Mouse (Mus musculus) hindbrain, embryonic 11.5 days (tissue): ENCODE measurements around the gene Glce. TPM values are rescaled to one million over a fixed set of nuclear protein-coding genes. Genes with fewer than 3 reads are reported as not detected.
A peak's percentile ranks its signal among the peaks of the same experiment; 100 is the strongest.

Experiments used
- ATAC-seq: fragments of 200-750 bp; cut with Nextera tagmentation; 2 replicates; pipeline ENCODE4 v1.8.0; 2017; ENCODE audit warnings: mild to moderate bottlenecking, moderate TSS enrichment, moderate library complexity; ENCODE audit not compliant: low FRiP score
- DNase-seq: peaks from one replicate; pipeline ENCODE4 v3.0.0-alpha.2; 2015; ENCODE audit warnings: low spot score
- H3K27ac ChIP-seq: fragments of 300-500 bp; sonication (generic); 2 replicates; pipeline ENCODE4 v1.5.1; 2014; ENCODE audit warnings: mild to moderate bottlenecking, low read depth, low read length
- H3K27me3 ChIP-seq: fragments of 300-500 bp; sonication (generic); 2 replicates; pipeline ENCODE4 v1.6.1; 2014; ENCODE audit warnings: mild to moderate bottlenecking, low read length, moderate library complexity, mixed read lengths; ENCODE audit not compliant: control insufficient read depth, insufficient read depth
- H3K36me3 ChIP-seq: fragments of 300-500 bp; sonication (generic); 2 replicates; pipeline ENCODE4 v1.6.1; 2014; ENCODE audit warnings: mild to moderate bottlenecking, low read length, moderate library complexity, mixed read lengths; ENCODE audit not compliant: control insufficient read depth, insufficient read depth
- H3K4me1 ChIP-seq: fragments of 300-500 bp; sonication (generic); replicated peaks from 2 replicates; pipeline ENCODE4 v1.6.1; 2014; ENCODE audit warnings: low read length, mixed read lengths; ENCODE audit not compliant: control insufficient read depth, insufficient read depth
- H3K4me2 ChIP-seq: fragments of 300-500 bp; sonication (generic); replicated peaks from 2 replicates; pipeline ENCODE4 v1.6.1; 2014; ENCODE audit warnings: mild to moderate bottlenecking, low read depth, low read length
- H3K4me3 ChIP-seq: fragments of 300-500 bp; sonication (generic); 2 replicates; pipeline ENCODE4 v1.5.1; 2014; ENCODE audit warnings: low read depth, low read length
- H3K9ac ChIP-seq: fragments of 300-500 bp; sonication (generic); 2 replicates; pipeline ENCODE4 v1.6.1; 2014; ENCODE audit warnings: low read depth, low read length
- H3K9me3 ChIP-seq: fragments of 300-500 bp; sonication (generic); 2 replicates; pipeline ENCODE4 v1.6.1; 2016; ENCODE audit warnings: low read length; ENCODE audit not compliant: control insufficient read depth
- WGBS: fragments of 180-500 bp; shearing (Covaris S2); extraction: QIAGEN DNeasy Blood & Tissue Kit; methylation state at CpG from one replicate; pipeline ENCODE4 v1.1.7; 2014; 5-methylcytosine and 5-hydroxymethylcytosine counted together
- polyA plus RNA-seq: library from polyadenylated mRNA; unstranded; fragments of >200 nt; fragmentation: Nextera tagmentation; extraction: Ambion mirVana; gene quantifications from 2 replicates; pipeline ENCODE4 v1.2.1, GENCODE M21; 2014

Glce gene
- 21.3 and 23.7 TPM in 2 replicates for polyA plus RNA-seq

DNA sequence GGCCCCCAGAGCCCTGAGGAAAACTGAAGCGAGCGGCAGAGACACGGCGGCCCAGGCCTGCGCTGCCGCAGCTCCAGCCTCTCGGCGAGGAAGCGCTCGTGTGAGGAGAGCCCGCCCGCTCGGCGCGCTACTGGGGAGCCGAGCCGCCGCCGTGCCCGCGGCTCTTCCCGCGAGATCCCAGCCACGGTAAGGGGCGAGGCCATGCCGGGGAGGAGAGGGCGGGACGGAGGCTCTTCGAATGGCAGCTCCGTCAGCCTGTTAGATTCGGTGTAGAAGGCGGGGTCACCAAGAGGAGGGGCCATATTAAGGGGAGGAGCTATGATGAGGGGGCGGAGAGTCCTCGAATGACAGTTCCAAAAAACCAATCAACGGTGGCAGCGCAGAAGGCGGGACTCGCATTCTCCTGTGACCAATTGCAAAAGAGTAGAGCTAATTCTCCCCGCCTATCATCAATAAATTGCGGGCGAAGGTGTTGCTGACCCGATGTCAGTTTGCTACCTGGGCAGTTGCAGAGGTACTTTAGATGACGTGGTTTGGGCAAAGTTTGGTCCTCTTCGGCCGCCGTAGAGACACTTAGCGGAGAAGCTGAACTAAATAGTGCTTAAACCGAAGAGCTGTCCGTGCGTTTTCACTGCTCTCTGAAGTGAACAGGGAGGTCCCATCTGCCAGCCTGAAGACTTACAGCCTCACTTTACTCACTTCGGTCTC is at the start of gene Glce:
Glce (minus strand) TSS at position 148 of the 708 bp plus-strand sequence.
- peak within 1 kb of the TSS; percentile 91 for H3K4me2 ChIP-seq
- H3K9ac ChIP-seq, result peak within 1 kb of the TSS; percentile 84
- H3K27me3 ChIP-seq, result no peaks in the 10 kb centered on the region
- peak; percentile 99 for ATAC-seq
- no peaks in the 10 kb centered on the region for H3K36me3 ChIP-seq
- H3K4me1 ChIP-seq, result no peaks in the 10 kb centered on the region; the same call in 1 of the 2 replicates
- peak within 1 kb of the TSS; percentile 86 for H3K4me3 ChIP-seq
- WGBS, result under 1% methylated on average over 51 of the region's 51 CpGs
- H3K27ac ChIP-seq, result peak within 1 kb of the TSS; percentile 90
- no peaks in the 10 kb centered on the region for H3K9me3 ChIP-seq
- DNase-seq, result peak; percentile 98

DNA sequence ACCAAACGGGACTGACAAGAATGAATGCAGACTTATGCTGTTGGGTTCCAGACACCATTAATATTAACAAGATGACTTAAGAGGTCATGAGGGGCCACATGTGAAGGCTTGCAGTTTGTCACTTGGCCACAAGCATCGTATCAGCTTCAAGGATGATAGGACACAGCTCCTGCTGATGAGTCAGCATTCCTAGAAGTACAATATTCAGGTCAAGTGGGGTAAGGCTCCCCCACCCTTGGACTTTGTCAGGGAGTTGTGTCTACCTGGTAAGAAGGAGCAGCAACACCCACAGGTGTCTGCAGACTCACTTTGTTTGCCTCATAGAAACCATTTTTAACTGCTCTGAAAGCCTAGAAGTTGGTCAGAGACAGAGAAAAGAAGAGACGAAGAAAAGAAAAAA is 49.8 kb upstream of the Glce start:
- ATAC-seq, result no peak
- Histone ChIP-seq H3K9ac (no peak overlapping the region), H3K4me1 (no peaks in the 10 kb centered on the region), H3K27me3 (no peaks in the 10 kb centered on the region), H3K27ac (no peak overlapping the region), H3K4me2 (no peak overlapping the region), H3K9me3 (no peaks in the 10 kb centered on the region), H3K4me3 (no peak overlapping the region), H3K36me3 (no peaks in the 10 kb centered on the region)
- 90% methylated on average over 3 of the region's 3 CpGs for WGBS
- no peak for DNase-seq

DNA sequence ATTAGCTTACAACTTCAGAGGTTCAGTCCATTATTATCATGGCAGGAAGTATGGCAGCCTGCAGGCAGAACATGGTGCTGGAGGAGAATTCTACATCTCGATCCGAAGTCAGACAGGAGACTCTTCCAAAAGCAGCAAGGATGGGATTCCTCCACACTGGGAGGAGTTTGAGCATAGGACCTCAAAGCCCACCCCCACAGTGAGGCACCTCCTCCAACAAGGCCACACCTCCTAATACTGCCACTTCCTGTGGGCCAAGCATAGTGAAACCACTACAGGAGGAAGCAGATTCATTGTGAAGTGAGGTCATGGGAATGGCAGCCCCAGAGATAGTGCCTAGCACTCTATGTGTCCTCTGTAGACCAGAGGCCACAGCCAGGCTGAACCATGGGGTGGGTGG is 48.5 kb upstream of the Glce start:
- Histone ChIP-seq H3K9ac (no peak overlapping the region), H3K4me1 (peaks cover 2% of the 10 kb centered on the region; the same call in 1 of the 2 replicates), H3K27ac (no peak overlapping the region), H3K4me3 (no peak overlapping the region), H3K36me3 (no peaks in the 10 kb centered on the region), H3K4me2 (no peak overlapping the region), H3K9me3 (no peaks in the 10 kb centered on the region), H3K27me3 (no peaks in the 10 kb centered on the region)
- no peak for ATAC-seq
- no peak for DNase-seq
- 96% methylated on average over 2 of the region's 2 CpGs for WGBS

DNA sequence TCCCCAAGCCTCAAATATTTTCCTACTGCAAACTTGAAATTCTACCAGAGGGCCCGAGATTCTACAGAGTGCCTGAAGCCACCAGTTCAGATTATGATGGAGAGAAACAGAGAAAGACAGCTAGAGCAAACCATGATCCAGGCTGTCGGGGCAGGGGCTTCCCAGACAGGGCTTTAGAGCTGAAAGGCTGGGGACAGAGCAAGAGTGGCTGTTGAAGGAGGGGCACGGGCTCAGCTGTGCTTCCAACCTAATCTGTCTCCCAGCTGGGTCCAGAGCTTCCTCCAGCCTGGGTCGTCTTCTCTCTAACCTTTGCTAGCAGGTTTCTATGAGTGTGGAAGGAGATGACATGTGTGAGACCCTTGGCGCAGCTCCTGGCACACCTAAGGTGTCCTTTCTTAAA is 44.2 kb upstream of the Glce start:
- 46% methylated on average over 5 of the region's 5 CpGs for WGBS
- H3K4me3 ChIP-seq, result no peak overlapping the region
- ATAC-seq (peak; percentile 53; the same call in 1 of the 2 replicates), DNase-seq (peak; percentile 40)
- H3K36me3 ChIP-seq, result no peaks in the 10 kb centered on the region
- no peak overlapping the region for H3K9ac ChIP-seq
- H3K27me3 ChIP-seq, result no peaks in the 10 kb centered on the region; the same call in 1 of the 2 replicates
- no peak overlapping the region for H3K4me2 ChIP-seq
- H3K4me1 ChIP-seq, result peaks cover 5% of the 10 kb centered on the region; the same call in 1 of the 2 replicates
- no peaks in the 10 kb centered on the region for H3K9me3 ChIP-seq
- H3K27ac ChIP-seq, result peak overlapping the region; percentile 42

DNA sequence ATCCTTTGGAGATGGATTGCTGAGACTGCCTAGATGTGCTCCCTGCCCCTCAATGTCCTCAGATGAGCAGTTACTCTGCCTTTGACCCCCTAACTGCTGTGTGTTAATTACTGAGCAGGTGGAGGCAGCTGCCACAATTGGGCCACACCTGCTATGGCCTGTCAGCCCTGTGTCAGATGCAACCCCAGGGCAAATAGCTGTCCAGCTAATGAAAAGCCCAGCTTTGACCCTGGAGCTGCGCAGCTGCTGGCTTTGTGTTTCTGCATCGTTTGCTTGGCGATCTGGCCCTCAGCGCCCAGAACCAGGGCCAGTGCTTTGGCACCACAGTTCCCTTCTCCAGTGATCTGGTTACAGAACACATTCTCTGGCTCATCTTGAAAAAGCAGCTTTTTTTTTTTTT is 43.7 kb upstream of the Glce start:
- no peaks in the 10 kb centered on the region; the same call in 1 of the 2 replicates for H3K27me3 ChIP-seq
- WGBS, result 29% methylated on average over 4 of the region's 4 CpGs
- peak overlapping the region; percentile 42; the same call in 1 of the 2 replicates for H3K27ac ChIP-seq
- H3K4me1 ChIP-seq, result peaks cover 5% of the 10 kb centered on the region; the same call in 1 of the 2 replicates
- no peak overlapping the region for H3K4me2 ChIP-seq
- no peaks in the 10 kb centered on the region for H3K36me3 ChIP-seq
- H3K4me3 ChIP-seq, result no peak overlapping the region
- H3K9me3 ChIP-seq, result no peaks in the 10 kb centered on the region
- DNase-seq (peak; percentile 59), ATAC-seq (peak; percentile 56; the same call in 1 of the 2 replicates)
- H3K9ac ChIP-seq, result no peak overlapping the region

DNA sequence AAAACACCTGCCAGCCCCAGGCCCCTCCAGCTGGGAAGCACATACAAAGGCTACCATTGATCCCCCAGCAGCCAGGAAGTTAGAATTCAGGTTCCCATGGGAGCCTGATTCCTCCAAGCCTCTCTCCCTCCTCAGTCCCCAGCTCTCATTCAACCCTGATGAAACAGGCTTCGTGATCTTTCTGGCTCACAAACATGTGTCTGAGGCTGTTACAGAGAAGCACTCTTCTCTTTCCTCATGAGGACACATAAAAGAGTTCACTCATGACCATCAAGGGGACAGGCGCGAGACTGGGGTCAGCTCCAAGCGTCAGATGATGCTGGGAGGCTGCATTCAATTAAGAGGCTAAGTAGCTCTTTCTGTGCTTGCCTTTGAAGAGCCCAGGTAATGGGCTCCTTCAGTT is 40.4 kb upstream of the Glce start:
- Histone ChIP-seq H3K9me3 (no peaks in the 10 kb centered on the region), H3K27me3 (no peaks in the 10 kb centered on the region; the same call in 1 of the 2 replicates), H3K4me1 (peaks cover 5% of the 10 kb centered on the region; the same call in 1 of the 2 replicates), H3K4me2 (no peak overlapping the region), H3K36me3 (no peaks in the 10 kb centered on the region), H3K4me3 (no peak overlapping the region), H3K27ac (no peak overlapping the region), H3K9ac (no peak overlapping the region)
- ATAC-seq, result no peak
- 35% methylated on average over 4 of the region's 4 CpGs for WGBS
- DNase-seq, result peak; percentile 30

DNA sequence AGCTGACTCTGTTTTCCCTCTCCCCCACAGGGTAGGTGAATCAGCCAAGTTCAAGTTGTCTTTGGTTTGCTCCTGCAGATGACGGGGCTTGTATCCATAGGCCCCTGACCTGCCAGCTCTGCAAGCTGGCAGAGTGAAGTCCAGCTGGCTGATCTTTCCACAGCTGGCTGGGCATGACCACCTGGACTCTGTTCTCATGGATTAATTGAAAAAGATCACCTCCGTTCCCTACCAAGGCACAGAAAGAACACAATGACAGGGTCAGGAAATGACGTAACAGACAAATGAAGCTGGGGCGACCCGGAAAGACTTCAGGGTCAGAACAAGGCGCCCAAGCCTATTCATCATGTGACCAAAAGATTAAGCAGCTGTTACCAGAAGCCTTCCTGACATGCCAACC is 38.3 kb upstream of the Glce start:
- Histone ChIP-seq H3K36me3 (no peaks in the 10 kb centered on the region), H3K4me2 (no peak overlapping the region), H3K27me3 (no peaks in the 10 kb centered on the region; the same call in 1 of the 2 replicates), H3K27ac (no peak overlapping the region), H3K9me3 (no peaks in the 10 kb centered on the region), H3K4me1 (0 out of 2 replicates have a peak, but pooled peaks cover 3% of the 10 kb centered on the region), H3K9ac (no peak overlapping the region), H3K4me3 (no peak overlapping the region)
- DNase-seq, result no peak
- no peak for ATAC-seq
- 66% methylated on average over 6 of the region's 6 CpGs for WGBS

DNA sequence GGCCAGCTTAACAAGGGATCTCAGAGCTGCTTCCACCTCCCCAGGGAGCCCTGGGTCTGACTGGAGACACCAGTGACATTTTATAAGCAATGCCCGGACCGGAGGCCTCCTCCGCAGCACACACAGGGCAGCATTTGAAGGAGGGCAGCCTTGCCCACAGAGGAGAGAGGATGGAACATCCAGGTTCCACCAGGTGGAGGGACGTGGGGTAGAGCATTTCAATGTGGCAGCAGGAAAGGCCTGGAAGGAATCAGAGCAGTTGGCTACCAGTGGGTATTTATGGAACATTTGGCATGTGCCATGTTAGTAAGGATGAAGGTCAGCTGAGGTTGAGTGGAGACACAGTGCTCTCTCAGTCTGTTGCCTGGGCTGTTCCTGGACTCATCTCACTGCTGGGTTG is 36.3 kb upstream of the Glce start:
- Histone ChIP-seq H3K27ac (no peak overlapping the region), H3K4me3 (no peak overlapping the region), H3K4me2 (no peak overlapping the region), H3K36me3 (no peaks in the 10 kb centered on the region), H3K27me3 (no peaks in the 10 kb centered on the region), H3K9ac (no peak overlapping the region), H3K4me1 (0 out of 2 replicates have a peak, but pooled peaks cover 2% of the 10 kb centered on the region), H3K9me3 (no peaks in the 10 kb centered on the region)
- 86% methylated on average over 4 of the region's 4 CpGs for WGBS
- no peak for DNase-seq
- ATAC-seq, result no peak

DNA sequence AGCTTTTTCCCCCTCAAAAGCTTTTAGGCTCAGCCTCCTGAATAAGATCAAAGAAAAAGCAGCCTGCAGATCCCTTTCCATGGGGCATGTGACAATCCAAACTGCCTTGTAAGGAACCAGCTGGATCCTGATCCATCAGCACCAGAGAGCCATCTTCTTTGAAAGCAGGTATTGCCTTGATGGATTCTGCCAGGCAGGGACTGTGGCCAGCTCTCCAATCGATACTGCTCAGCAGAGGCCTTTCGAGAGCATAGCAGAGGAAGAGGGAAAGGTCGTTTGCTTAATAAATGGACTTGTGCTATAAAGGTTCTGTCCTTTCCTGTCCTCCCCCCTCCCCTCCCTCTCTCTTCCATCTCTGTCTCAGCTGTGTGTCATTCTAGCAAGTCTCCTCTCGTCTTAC is 33.4 kb upstream of the Glce start:
- no peak for ATAC-seq
- Histone ChIP-seq H3K9ac (no peak overlapping the region), H3K9me3 (no peaks in the 10 kb centered on the region), H3K27me3 (no peaks in the 10 kb centered on the region), H3K4me2 (no peak overlapping the region), H3K27ac (no peak overlapping the region), H3K36me3 (no peaks in the 10 kb centered on the region), H3K4me1 (0 out of 2 replicates have a peak, but pooled peaks cover 2% of the 10 kb centered on the region), H3K4me3 (no peak overlapping the region)
- DNase-seq, result no peak
- 46% methylated on average over 4 of the region's 4 CpGs for WGBS
